In genomic region chr3:33093646-33094045, GRCm38 (mm10) we compare ENCODE assay signal across 19 mouse cellular contexts. TPM values are rescaled to one million over a fixed set of nuclear protein-coding genes. Genes with fewer than 3 reads are reported as not detected.
A peak's percentile ranks its signal among the peaks of the same experiment; 100 is the strongest.
DNase-seq lines count a peak whose midpoint lies in the region; ATAC-seq and TF ChIP-seq lines count a peak whose summit lies in the region.
"Had no signal": no experiment of that assay in that cellular context is flagged by ENCODE, and none has a peak within 500 bp of the region (broad histone marks: within the 10 kb centered on the region; RNA-seq: fewer than 3 reads in every experiment).

No protein-coding gene starts in this region.

- H3K27ac ChIP-seq in forebrain, embryonic 16.5 days (ENCODE audit: low read length) = no peak overlapping the region
- no peak overlapping the region for H3K27ac ChIP-seq in forebrain, postnatal 0 days (ENCODE audit: low read depth, low read length)
- 0 out of 2 replicates have a peak overlapping the region, but pooled peaks have one; percentile 26 for H3K27ac ChIP-seq in hindbrain, embryonic 15.5 days (replicated peaks)
- H3K27ac ChIP-seq: embryonic facial prominence, embryonic 10.5 days; limb, embryonic 15.5 days; neural tube, embryonic 12.5 days had no signal

- peak; percentile 41; the same call in 1 of the 2 replicates for ATAC-seq in forebrain, embryonic 16.5 days
- ATAC-seq in forebrain, postnatal 0 days = no peak; the same call in 1 of the 2 replicates
- peak; percentile 31 for ATAC-seq in Patski
- peak; percentile 81 for ATAC-seq in hindbrain, embryonic 15.5 days (ENCODE audit: low FRiP score, low read depth)
- ATAC-seq: liver, postnatal 0 days had no signal

- TF ChIP-seq CTCF in forebrain, postnatal 0 days (IDR thresholded peaks at IDR 0.05; ENCODE audit: low read depth) = no peak
- TF ChIP-seq CTCF in Patski (IDR thresholded peaks at IDR 0.05) = no peak

- in situ Hi-C loops in Patski (cut with MboI; ENCODE audit: low pct_unique_long_range_greater_than_20kb) = no loop called here

- H3K36me3 ChIP-seq in forebrain, embryonic 16.5 days (ENCODE audit: control insufficient read depth, insufficient read depth) = no peaks in the 10 kb centered on the region
- H3K36me3 ChIP-seq in forebrain, postnatal 0 days (ENCODE audit: insufficient read depth) = no peaks in the 10 kb centered on the region
- no peaks in the 10 kb centered on the region for H3K36me3 ChIP-seq in hindbrain, embryonic 15.5 days
- H3K36me3 ChIP-seq: embryonic facial prominence, embryonic 10.5 days; heart, embryonic 12.5 days; limb, embryonic 15.5 days; neural tube, embryonic 12.5 days had no signal

- H3K4me3 ChIP-seq in forebrain, embryonic 16.5 days (replicated peaks; ENCODE audit: low read length) = no peak overlapping the region
- no peak overlapping the region for H3K4me3 ChIP-seq in forebrain, postnatal 0 days (ENCODE audit: low read depth, low read length)
- H3K4me3 ChIP-seq in hindbrain, embryonic 15.5 days = no peak overlapping the region
- H3K4me3 ChIP-seq: embryonic facial prominence, embryonic 10.5 days; erythroblast, embryonic 14.5 days; heart, embryonic 12.5 days; limb, embryonic 15.5 days; neural tube, embryonic 12.5 days had no signal

- H3K4me2 ChIP-seq in forebrain, embryonic 16.5 days (ENCODE audit: low read length) = no peak overlapping the region
- H3K4me2 ChIP-seq in forebrain, postnatal 0 days (ENCODE audit: low read depth) = no peak overlapping the region
- H3K4me2 ChIP-seq in hindbrain, embryonic 15.5 days = no peak overlapping the region
- H3K4me2 ChIP-seq: heart, embryonic 12.5 days; limb, embryonic 15.5 days; neural tube, embryonic 12.5 days had no signal

- H3K9me3 ChIP-seq in forebrain, embryonic 16.5 days (ENCODE audit: control insufficient read depth, low read length) = no peaks in the 10 kb centered on the region
- H3K9me3 ChIP-seq in forebrain, postnatal 0 days (ENCODE audit: low read length) = no peaks in the 10 kb centered on the region
- no peaks in the 10 kb centered on the region for H3K9me3 ChIP-seq in hindbrain, embryonic 15.5 days
- H3K9me3 ChIP-seq: embryonic facial prominence, embryonic 10.5 days; heart, embryonic 12.5 days; limb, embryonic 15.5 days; neural tube, embryonic 12.5 days had no signal

- DNase-seq in forebrain, postnatal 0 days = no peak
- DNase-seq in Patski (ENCODE audit: low read depth, low spot score) = no peak
- peak; percentile 35 to 62 for DNase-seq in kidney, postnatal 36 days
- no peak for DNase-seq in thymus, postnatal 0 days (ENCODE audit: low spot score)
- no peak for DNase-seq in layer of hippocampus, adult 9-11 months
- DNase-seq in layer of hippocampus, postnatal 25 days (ENCODE audit: extremely low spot score in 1 of 2, low spot score in 1 of 2) = no peak
- DNase-seq: adrenal gland, adult 8-10 months; B cell, adult 2 months; cerebellum, adult 8-10 months; gastrocnemius, postnatal 36 days; heart, postnatal 36 days; liver, postnatal 0 days had no signal

- 56% methylated on average over 6 of the region's 6 CpGs for WGBS in forebrain, embryonic 16.5 days
- WGBS in forebrain, postnatal 0 days = 56% methylated on average over 6 of the region's 6 CpGs
- 44% methylated on average over 6 of the region's 6 CpGs for WGBS in hindbrain, embryonic 15.5 days

- no peaks in the 10 kb centered on the region for H3K27me3 ChIP-seq in forebrain, embryonic 16.5 days (replicated peaks; ENCODE audit: control insufficient read depth, insufficient read depth, low read length)
- H3K27me3 ChIP-seq in forebrain, postnatal 0 days (ENCODE audit: insufficient read depth, low read length) = no peaks in the 10 kb centered on the region
- peaks cover 3% of the 10 kb centered on the region for H3K27me3 ChIP-seq in Patski
- H3K27me3 ChIP-seq in hindbrain, embryonic 15.5 days = no peaks in the 10 kb centered on the region
- H3K27me3 ChIP-seq: heart, embryonic 12.5 days; limb, embryonic 15.5 days; neural tube, embryonic 12.5 days had no signal

- CTCF ChIA-PET in Patski (lab: Charles Lee) = interaction anchor here (0.9 kb wide), 1 partner anchor 20 kb away, joined by 3 read pairs; no protein-coding TSS in a partner anchor

- POLR2A ChIA-PET in Patski (lab: Charles Lee) = no interaction called here

- no peak overlapping the region for H3K9ac ChIP-seq in forebrain, embryonic 16.5 days (replicated peaks; ENCODE audit: low read depth, low read length)
- H3K9ac ChIP-seq in forebrain, postnatal 0 days = no peak overlapping the region
- H3K9ac ChIP-seq in hindbrain, embryonic 15.5 days = no peak overlapping the region
- H3K9ac ChIP-seq: heart, embryonic 12.5 days; limb, embryonic 15.5 days; liver, postnatal 0 days; neural tube, embryonic 12.5 days had no signal

- H3K4me1 ChIP-seq in forebrain, embryonic 16.5 days (replicated peaks; ENCODE audit: control insufficient read depth, insufficient read depth, low read length) = peaks cover 7% of the 10 kb centered on the region
- no peaks in the 10 kb centered on the region for H3K4me1 ChIP-seq in forebrain, postnatal 0 days (ENCODE audit: insufficient read depth)
- H3K4me1 ChIP-seq in hindbrain, embryonic 15.5 days (replicated peaks) = peaks cover 19% of the 10 kb centered on the region
- H3K4me1 ChIP-seq: heart, embryonic 12.5 days; limb, embryonic 15.5 days had no signal

RNA-seq across cellular contexts. Expression of gene Pex5l, which starts 49.4 kb away (rescaled TPM):
- polyA plus RNA-seq in forebrain, embryonic 16.5 days (2015; fragmentation: Nextera tagmentation; extraction: Ambion mirVana) = 1.4 and 1.9 TPM in 2 replicates
- 23.9 and 32.7 TPM in 2 replicates for total RNA-seq in forebrain, postnatal 0 days (2014; rRNA removed)
- 2.6 and 3.3 TPM in 2 replicates for polyA plus RNA-seq in forebrain, postnatal 0 days (2015; fragmentation: Nextera tagmentation; extraction: Ambion mirVana)
- not detected for polyA plus RNA-seq in Patski (2021)
- 3.2 and 3.6 TPM in 2 replicates for polyA plus RNA-seq in hindbrain, embryonic 15.5 days (2015; fragmentation: Nextera tagmentation; extraction: Ambion mirVana)
- polyA plus RNA-seq in thymus, postnatal 0 days (2015; fragmentation: Nextera tagmentation; extraction: Ambion mirVana) = 0.19 and 0.39 TPM in 2 replicates
- 100 to 1,000 TPM; 275 to 298 TPM for total RNA-seq in layer of hippocampus, postnatal 25 days (2021)
- polyA plus RNA-seq: erythroblast, embryonic 14.5 days; heart, embryonic 12.5 days; liver, postnatal 0 days had no signal

Comparison
In these comparisons a context has a peak if more than half of its experiments do, and no peak if none do; other contexts are left out.
1. DNase-seq: peak in kidney, postnatal 36 days (2 of 2); none in forebrain, postnatal 0 days (single experiment), Patski (single experiment), thymus, postnatal 0 days (single experiment), layer of hippocampus, adult 9-11 months (single experiment) and layer of hippocampus, postnatal 25 days (0 of 2).